Mouse (Mus musculus) urinary bladder, postnatal 25 days (tissue): Measurements from ENCODE around the gene Golph3l.

Experiments
- DNase-seq: peaks from one replicate; pipeline ENCODE4 v3.0.0; 2022; ENCODE audit warnings: low spot score

Golph3l gene

DNA sequence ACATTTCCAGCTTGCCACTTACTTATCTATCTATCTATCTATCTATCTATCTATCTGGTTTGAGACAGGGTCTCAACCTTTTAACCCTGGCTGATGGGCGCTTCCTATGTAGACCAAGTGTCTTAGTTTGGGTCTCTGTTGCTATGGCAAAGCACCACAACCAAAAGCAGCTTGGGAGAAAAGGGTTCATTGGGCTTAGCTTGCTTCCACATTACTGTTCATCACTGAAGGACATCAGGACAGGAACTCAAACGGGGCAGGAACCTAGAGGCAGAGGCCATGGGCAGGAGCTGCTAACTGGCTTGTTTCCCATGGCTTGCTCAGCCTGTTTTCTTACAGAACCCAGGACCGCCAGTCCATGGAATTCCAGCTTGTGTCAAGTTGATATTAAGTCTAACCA is 68.4 kb downstream of the Golph3l start:
- DNase-seq, result no peak

DNA sequence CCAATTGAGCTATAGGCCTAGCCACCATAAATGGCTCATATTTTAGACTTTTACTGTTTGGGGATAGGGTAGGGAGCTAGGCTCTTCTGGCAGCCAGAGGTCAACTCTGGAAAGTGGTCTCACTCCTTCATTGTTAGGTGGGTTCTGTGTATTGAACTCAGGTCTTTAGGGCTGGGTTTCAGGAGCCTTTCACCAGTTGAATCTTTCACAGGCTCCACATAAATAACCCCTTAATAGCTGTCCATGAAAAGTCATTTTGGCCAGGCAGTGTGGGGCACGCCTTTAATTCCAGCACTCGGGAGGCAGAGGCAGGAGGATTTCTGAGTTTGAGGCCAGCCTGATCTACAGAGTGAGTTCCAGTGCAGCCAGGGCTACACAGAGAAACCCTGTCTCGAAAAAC is 69.0 kb downstream of the Golph3l start:
- DNase-seq, result no peak

DNA sequence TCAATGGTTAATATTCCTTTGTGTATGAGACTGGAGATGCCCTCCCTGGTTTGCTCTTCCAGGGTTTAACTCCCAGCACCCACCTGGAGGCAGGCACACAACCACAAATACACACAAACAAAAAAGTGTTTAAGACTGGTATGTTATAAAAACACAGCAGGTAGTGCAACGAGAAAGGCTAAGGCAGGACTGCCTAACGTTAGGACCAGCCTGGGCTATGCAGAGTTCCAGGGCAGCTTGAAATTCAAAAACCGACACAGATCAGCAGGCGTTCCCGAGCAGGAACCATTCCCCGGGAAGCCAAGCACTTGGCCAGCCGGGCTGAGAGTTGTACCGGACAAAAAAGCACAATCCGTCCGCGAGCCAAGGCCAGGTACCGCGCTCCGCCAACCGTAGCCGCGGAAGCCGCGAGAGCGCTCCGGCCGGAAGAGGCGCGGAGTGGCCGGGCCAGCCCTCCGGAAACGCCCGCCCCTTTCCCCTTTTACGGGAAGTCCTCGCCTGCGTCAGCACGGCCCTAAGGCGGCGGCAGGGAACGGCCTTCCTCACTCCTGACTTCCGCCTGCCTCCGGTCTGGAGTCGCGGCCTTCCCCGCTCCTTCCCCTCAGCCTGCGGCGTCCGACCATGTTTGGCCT is 69.6 kb downstream of the Golph3l start, which contains the start of gene Mcl1:
Gene Mcl1 (plus strand): TSS at position 553 of the 632 bp plus-strand sequence.
- peak; percentile 92 for DNase-seq

DNA sequence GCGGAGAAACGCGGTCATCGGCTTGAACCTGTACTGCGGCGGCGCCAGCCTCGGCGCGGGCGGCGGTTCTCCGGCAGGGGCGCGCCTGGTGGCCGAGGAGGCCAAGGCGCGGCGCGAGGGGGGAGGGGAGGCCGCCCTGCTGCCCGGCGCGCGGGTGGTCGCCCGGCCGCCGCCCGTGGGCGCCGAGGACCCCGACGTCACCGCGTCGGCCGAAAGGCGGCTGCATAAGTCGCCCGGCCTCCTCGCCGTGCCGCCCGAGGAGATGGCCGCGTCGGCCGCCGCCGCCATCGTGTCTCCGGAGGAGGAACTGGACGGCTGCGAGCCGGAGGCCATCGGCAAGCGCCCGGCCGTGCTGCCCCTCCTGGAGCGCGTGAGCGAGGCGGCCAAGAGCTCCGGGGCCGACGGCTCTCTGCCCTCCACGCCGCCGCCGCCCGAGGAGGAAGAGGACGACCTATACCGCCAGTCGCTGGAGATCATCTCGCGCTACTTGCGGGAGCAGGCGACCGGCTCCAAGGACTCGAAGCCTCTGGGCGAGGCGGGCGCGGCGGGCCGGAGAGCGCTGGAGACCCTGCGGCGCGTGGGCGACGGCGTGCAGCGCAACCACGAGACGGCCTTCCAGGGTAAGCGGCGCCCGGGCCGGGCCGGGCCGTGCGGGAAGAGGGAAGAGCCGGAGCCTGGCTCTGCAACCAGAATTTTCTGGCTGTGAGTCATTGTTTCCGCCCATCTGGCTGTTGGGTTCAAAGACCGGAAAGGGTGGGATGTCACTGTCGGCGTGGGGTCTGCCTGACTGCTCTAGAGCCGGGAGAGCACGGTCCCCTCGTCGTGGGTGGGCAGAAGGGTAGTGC is 70.4 kb downstream of the Golph3l start:
- peak; percentile 63 for DNase-seq

DNA sequence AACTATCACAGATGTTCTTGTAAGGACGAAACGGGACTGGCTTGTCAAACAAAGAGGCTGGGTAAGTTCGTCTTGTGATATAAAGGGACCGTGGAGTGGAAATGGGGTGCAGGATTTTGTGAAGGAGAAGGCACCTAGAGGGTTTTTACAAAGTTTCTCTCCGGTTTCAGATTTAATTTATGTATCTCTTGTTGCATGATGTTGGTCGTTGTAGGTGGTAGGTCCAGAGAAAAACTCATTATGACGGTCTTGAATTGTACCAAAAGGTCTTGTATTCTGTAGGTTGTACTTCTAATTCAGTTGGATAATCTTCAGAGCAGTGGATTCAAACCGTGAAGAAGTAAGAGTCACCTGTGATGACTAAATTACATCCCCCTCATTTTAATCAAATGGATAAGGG is 71.2 kb downstream of the Golph3l start:
- no peak for DNase-seq

DNA sequence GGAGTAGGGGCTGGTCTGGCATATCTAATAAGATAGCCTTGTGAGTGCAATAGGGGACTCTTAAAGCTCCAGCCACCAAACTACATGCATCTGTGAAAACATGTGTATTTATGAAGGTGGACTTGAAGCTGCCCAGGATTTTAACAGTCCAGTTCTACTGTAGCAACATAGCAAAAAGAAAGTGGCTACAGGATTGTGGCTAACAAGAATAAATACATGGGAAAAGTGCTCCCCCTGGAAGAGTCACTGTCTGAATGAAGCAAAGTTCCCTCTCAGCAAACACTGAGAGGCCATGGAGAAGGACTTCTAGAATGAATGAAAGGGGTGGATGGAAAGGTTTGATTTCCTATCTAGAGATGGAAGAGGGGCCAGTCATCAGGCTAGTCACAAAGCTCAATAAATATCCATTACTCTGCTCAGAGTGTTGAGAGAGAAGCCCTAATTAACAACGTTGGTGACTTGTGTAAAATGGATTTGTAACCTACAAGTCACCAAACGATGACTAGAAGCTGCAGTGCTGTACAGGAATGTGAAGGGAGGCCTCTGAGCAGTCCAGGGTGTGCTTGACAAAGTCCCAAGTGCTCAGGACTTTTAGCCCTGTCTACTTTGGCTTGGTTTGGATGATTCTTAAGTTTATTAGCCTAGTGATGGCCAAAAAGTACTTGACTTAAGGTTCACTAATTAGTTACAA is 72.2 kb downstream of the Golph3l start:
- DNase-seq, result no peak

DNA sequence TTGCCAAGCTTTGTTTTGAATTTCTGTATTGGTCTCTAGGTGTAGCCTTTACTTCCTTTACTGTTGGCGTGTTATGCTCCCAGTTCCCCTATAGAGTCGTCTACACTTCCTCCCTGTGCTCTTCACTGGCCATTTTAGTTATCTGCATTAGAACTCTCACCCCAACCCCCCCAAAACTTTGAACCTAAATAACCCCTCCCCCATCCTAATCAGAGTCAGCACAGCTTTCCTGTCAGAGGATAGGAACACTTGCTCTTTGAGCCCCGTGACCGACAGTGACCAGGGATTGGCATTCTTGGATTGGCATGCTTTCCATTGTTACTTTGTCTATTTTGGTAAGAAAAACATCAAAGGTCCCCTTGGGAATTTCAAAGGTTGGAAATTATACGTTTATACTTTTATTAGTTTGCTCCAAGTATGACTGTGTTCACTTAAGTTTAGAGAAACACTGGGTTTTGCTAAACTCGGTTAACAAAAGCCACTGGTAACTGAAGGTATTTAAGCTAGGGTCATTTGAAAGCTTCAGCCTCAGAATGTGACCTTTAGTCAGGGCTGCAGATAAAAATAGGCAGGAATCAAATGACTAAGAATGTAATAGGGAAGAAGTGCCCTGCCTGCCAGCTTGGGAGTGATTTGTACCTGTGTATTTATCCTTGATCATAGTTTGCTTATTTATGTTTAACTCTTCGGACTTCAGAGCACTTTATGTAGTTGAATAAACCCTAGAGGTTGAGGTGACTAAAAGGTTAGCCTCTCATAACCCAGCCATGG is 73.4 kb downstream of the Golph3l start:
- DNase-seq, result no peak

DNA sequence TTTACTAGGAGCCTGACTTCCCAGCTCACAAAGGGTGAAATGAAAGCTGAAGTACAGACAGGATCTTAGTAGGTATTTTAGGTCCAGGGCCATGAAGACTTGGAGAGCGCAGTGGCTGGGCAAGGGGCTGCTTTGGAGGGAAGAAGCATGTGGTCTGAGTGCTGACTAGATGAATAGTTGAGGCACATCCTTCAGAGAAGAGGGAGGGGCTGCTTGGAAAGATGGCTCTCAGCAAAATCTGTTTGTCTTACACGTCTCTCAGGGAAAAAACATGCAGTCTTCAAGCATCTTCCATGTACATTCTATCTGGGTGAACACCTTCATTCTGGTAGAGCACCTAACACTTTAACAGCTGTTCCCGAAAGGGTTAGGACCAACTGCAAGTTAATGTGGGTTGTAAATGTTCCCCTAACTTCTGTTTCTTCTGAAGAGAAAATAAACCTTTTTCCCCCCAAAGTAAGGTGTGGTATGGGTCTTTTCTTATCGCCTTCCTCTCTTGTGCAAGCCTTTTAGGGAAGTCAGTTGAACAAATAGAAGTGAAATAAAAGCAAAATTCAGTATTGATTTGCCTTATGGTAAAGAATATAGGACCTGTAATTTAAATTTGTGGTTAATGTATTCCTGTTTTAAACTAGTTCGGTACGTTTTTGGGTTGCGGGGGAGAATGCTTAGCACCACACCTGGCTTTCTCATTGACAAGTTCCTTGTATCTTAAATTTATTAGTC is 74.2 kb downstream of the Golph3l start:
- DNase-seq, result no peak

DNA sequence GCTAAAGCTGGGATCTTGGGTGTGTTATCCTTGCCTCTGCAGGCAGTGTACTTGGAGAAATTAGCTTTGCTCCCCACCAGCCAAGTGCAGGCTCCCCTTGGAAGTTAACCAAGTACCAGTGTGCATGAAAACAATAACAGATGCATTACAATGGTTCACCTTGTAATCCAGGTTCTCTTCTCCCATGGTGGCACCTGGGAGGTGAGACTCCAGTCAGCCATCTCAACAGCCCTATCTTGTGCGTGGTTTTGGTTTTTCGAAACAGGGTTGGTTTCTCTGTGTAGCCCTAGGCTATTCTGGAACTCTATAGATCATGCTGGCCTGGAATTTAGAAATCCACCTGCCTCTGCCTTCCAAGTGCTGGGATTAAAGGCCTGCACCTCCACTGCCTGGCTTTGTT is 74.8 kb downstream of the Golph3l start:
- no peak for DNase-seq

DNA sequence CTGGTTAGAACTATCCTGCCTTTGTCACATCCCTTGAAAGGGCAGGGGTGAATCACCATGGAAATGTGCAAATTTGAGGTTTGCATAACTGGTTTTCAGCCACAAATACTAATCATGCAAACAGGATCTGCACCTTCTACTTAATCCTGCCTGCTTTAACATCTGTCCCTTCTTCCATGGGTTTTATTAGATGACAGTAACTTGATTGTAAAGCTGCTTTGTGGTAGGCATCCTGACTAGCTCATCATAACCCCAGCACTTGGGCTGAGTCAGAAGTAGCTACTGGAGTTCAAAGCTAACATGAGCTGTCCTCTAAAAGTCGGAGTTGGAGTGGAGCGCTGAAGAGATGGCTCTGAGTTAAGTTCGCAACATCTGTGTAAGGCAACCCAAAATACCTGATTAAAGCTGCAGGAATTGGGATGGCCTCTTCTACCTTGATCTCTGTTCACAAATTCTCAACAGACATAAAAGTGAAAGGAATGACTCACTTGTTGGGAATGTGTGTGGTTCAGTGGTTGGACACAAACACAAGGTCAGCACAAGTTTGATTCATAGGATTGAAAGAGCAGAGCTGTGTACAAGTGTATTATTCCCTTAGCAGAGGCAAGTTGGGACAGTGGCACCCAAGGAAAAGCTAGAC is 75.4 kb downstream of the Golph3l start:
- DNase-seq, result no peak

DNA sequence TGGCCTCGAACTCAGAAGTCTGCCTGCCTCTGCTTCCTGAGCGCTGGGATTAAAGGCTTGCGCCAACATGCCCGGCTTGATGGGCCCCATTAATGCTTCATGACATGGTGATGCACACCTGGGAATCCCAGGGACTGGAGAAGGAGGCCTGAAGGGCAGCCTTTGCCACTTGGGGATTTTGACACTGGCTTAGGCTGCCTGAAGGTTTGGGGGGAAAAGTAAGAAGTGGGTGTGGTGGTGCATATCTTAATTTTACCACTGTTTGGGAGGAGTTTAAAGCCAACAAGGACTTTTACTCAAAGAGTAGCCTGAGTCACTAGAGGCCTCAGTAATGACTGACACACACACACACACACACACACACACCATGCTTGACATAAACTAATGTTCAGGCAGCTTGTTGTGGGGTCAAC is 76.2 kb downstream of the Golph3l start:
- no peak for DNase-seq

DNA sequence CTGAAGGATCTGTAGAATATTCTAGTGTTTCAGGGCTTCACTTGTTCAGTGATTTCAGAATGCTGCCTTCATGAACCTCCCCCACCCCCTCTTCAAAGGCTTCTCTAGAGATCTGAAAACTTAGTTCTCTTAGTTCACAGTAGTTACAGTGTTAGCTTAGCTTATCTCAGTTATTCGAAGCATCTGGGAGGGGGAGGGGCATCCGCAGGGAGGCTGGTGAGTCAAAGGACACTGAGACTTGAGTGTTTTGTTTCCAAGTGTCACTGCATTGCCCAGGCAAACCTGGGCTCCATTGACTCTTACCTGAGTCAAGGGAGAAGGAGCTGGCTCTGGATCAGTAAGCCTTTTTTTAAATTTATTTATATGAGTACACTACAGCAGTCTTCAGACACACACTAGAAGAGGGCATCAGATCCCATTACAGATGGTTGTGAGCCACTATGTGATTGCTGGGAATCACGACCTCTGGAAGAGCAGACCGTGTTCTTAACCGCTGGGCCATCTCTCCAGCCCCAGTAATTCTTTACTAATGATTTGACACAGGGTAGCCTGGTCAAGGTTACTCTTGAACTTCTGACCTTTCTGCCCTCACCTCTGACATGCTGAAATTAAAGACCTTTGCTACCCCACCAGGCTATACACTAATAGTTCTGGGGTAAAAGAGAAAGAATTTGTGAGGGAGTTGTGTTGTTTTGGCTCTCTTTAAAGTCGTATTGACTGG is 77.5 kb downstream of the Golph3l start:
- peak; percentile 65 for DNase-seq

DNA sequence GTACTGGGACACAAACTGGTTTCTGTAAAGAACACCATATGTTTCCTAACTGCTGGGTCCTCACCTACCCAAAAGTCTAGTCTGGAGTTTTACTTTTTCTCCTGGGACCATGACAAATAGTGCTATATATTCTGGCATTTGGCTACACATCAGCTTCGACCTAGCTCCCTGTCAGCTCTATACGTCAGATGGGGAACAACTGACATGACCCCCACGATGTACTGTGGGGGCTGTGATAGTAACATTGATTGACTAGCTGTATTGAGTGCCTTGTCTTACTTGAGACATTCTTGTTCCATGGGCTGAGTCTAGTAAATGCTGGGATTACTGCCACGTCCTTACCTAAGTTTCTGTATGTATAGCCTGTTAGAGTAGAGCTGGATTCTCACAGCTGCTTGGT is 78.8 kb downstream of the Golph3l start:
- no peak for DNase-seq

DNA sequence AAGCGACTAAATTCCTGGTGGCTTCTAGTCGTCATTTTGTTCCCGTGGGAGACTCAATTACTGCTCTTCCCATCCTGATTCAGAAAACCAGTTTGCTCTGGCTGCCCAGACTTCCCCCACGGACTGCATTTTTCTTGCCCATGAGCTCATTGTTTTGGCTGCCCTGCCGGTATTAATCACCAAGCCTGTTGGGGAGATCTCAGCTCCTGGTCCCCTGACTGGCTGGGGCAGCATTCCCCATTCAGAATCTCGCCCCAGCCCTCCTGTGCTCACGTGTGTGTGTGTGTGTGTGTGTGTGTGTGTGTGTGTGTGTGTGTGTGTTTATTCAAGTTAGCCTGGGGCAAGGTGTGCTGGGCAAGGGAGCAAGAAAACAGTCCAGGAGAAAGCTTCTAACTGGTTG is 79.3 kb downstream of the Golph3l start:
- DNase-seq, result no peak
